Mouse (Mus musculus) heart, embryonic 11.5 days (tissue): ENCODE data around the gene Tas1r2. TPM values are rescaled to one million over a fixed set of nuclear protein-coding genes. Genes with fewer than 3 reads are reported as not detected.

ENCODE experiments used
- ATAC-seq: fragments of 200-750 bp; cut with Nextera tagmentation; replicated peaks from 2 replicates; pipeline ENCODE4 v1.8.0; 2017; ENCODE audit warnings: moderate library complexity; ENCODE audit not compliant: insufficient number of reproducible peaks, low FRiP score, low TSS enrichment
- H3K27ac ChIP-seq: fragments of 300-500 bp; sonication (generic); 2 replicates; pipeline ENCODE4 v1.5.1; 2014; ENCODE audit warnings: mild to moderate bottlenecking, low read depth, low read length
- H3K27me3 ChIP-seq: fragments of 300-500 bp; sonication (generic); 2 replicates; pipeline ENCODE4 v1.6.1; 2014; ENCODE audit warnings: mild to moderate bottlenecking, low read length, mixed read lengths; ENCODE audit not compliant: control insufficient read depth, insufficient read depth
- H3K36me3 ChIP-seq: fragments of 300-500 bp; sonication (generic); 2 replicates; pipeline ENCODE4 v1.6.1; 2014; ENCODE audit warnings: mild to moderate bottlenecking, low read length, moderate library complexity, mixed read lengths; ENCODE audit not compliant: control insufficient read depth, insufficient read depth
- H3K4me1 ChIP-seq: fragments of 300-500 bp; sonication (generic); 2 replicates; pipeline ENCODE4 v1.6.1; 2014; ENCODE audit warnings: low read length; ENCODE audit not compliant: control insufficient read depth, insufficient read depth
- H3K4me2 ChIP-seq: fragments of 300-500 bp; sonication (generic); 2 replicates; pipeline ENCODE4 v1.6.1; 2014; ENCODE audit warnings: mild to moderate bottlenecking, moderate library complexity
- H3K4me3 ChIP-seq: fragments of 300-500 bp; sonication (generic); 2 replicates; pipeline ENCODE4 v1.5.1; 2014; ENCODE audit warnings: low read depth, low read length
- H3K9ac ChIP-seq: fragments of 300-500 bp; sonication (generic); 2 replicates; pipeline ENCODE4 v1.6.1; 2014; ENCODE audit warnings: mild to moderate bottlenecking, low read depth, low read length, moderate library complexity
- H3K9me3 ChIP-seq: fragments of 300-500 bp; sonication (generic); replicated peaks from 2 replicates; pipeline ENCODE4 v1.6.1; 2016; ENCODE audit warnings: low read length; ENCODE audit not compliant: control insufficient read depth
- WGBS: fragments of 180-500 bp; shearing (Covaris S2); extraction: QIAGEN DNeasy Blood & Tissue Kit; methylation state at CpG from one replicate; pipeline ENCODE4 v1.1.7; 2014; ENCODE audit not compliant: insufficient replicate concordance; 5-methylcytosine and 5-hydroxymethylcytosine counted together
- polyA plus RNA-seq: library from polyadenylated mRNA; unstranded; fragments of >200 nt; fragmentation: Nextera tagmentation; extraction: Ambion mirVana; gene quantifications from 2 replicates; pipeline ENCODE4 v1.2.1, GENCODE M21; 2014

Gene Tas1r2
- polyA plus RNA-seq, 1 experiment from 2014 or later, result not detected

- 0 out of 2 replicates have a peak, but pooled peaks have one; percentile 19 for ATAC-seq
- peak overlapping the region; percentile 49; the same call in 1 of the 2 replicates for H3K9ac ChIP-seq
- 1% methylated on average over 30 of the region's 30 CpGs for WGBS
- H3K4me1 ChIP-seq, result peaks cover 11% of the 10 kb centered on the region
- peak overlapping the region; percentile 69 for H3K4me2 ChIP-seq
- H3K27me3 ChIP-seq, result peaks cover 41% of the 10 kb centered on the region
- H3K9me3 ChIP-seq, result no peaks in the 10 kb centered on the region
- H3K4me3 ChIP-seq, result peak overlapping the region; percentile 35
- no peak overlapping the region for H3K27ac ChIP-seq
- no peaks in the 10 kb centered on the region for H3K36me3 ChIP-seq
These were observed 11.4 kb upstream of the Tas1r2 start for GRCm38 (mm10) chr4:139641829-139642425.

GRCm38 (mm10) chr4:139643972-139644371, 9.4 kb upstream of the Tas1r2 start:
- Histone ChIP-seq H3K4me2 (no peak overlapping the region), H3K4me3 (no peak overlapping the region), H3K27me3 (peaks cover 36% of the 10 kb centered on the region), H3K27ac (no peak overlapping the region), H3K9ac (no peak overlapping the region), H3K4me1 (peaks cover 11% of the 10 kb centered on the region), H3K36me3 (peaks cover 7% of the 10 kb centered on the region; the same call in 1 of the 2 replicates), H3K9me3 (no peaks in the 10 kb centered on the region)
- WGBS, result 17% methylated on average over 9 of the region's 9 CpGs
- no peak for ATAC-seq

GRCm38 (mm10) chr4:139646916-139647315, 6.4 kb upstream of the Tas1r2 start:
- H3K4me1 ChIP-seq, result peaks cover 5% of the 10 kb centered on the region
- H3K27me3 ChIP-seq, result peaks cover 20% of the 10 kb centered on the region
- no peak overlapping the region for H3K27ac ChIP-seq
- H3K4me3 ChIP-seq, result no peak overlapping the region
- ATAC-seq, result no peak
- WGBS, result 72% methylated on average over 7 of the region's 7 CpGs
- H3K9me3 ChIP-seq, result no peaks in the 10 kb centered on the region
- no peak overlapping the region for H3K4me2 ChIP-seq
- peaks cover 7% of the 10 kb centered on the region; the same call in 1 of the 2 replicates for H3K36me3 ChIP-seq
- no peak overlapping the region for H3K9ac ChIP-seq

GRCm38 (mm10) chr4:139650086-139650743, 3.1 kb upstream of the Tas1r2 start:
- H3K4me1 ChIP-seq, result no peaks in the 10 kb centered on the region
- peaks cover 7% of the 10 kb centered on the region; the same call in 1 of the 2 replicates for H3K36me3 ChIP-seq
- no peak overlapping the region for H3K4me3 ChIP-seq
- ATAC-seq, result no peak
- WGBS, result 79% methylated on average over 15 of the region's 15 CpGs
- no peak overlapping the region for H3K4me2 ChIP-seq
- H3K9me3 ChIP-seq, result no peaks in the 10 kb centered on the region
- H3K9ac ChIP-seq, result no peak overlapping the region
- H3K27ac ChIP-seq, result no peak overlapping the region
- H3K27me3 ChIP-seq, result no peaks in the 10 kb centered on the region

- no peak for ATAC-seq
- peaks cover 7% of the 10 kb centered on the region; the same call in 1 of the 2 replicates for H3K36me3 ChIP-seq
- H3K9me3 ChIP-seq, result no peaks in the 10 kb centered on the region
- no peaks in the 10 kb centered on the region for H3K4me1 ChIP-seq
- WGBS, result 74% methylated on average over 11 of the region's 11 CpGs
- H3K4me3 ChIP-seq, result no peak overlapping the region
- no peak overlapping the region for H3K4me2 ChIP-seq
- no peak overlapping the region for H3K9ac ChIP-seq
- no peak overlapping the region for H3K27ac ChIP-seq
- no peaks in the 10 kb centered on the region for H3K27me3 ChIP-seq
These were observed 2.4 kb upstream of the Tas1r2 start for GRCm38 (mm10) chr4:139650907-139651306.

GRCm38 (mm10) chr4:139661897-139662296, 8.6 kb downstream of the Tas1r2 start:
- 84% methylated on average over 14 of the region's 14 CpGs for WGBS
- ATAC-seq, result no peak
- H3K4me1 ChIP-seq, result no peaks in the 10 kb centered on the region

GRCm38 (mm10) chr4:139667632-139668031, 14.3 kb downstream of the Tas1r2 start:
- ATAC-seq, result no peak
- H3K4me2 ChIP-seq, result no peak overlapping the region
- no peaks in the 10 kb centered on the region for H3K9me3 ChIP-seq
- no peaks in the 10 kb centered on the region for H3K4me1 ChIP-seq
- H3K27ac ChIP-seq, result no peak overlapping the region
- no peak overlapping the region for H3K9ac ChIP-seq
- H3K36me3 ChIP-seq, result no peaks in the 10 kb centered on the region
- WGBS, result 71% methylated on average over 6 of the region's 6 CpGs
- no peak overlapping the region for H3K4me3 ChIP-seq
- peaks cover 3% of the 10 kb centered on the region; the same call in 1 of the 2 replicates for H3K27me3 ChIP-seq

More at GRCm38 (mm10) chr4:139661897-139662296, 8.6 kb downstream of the Tas1r2 start:
- no peak overlapping the region for H3K9ac ChIP-seq
- H3K4me3 ChIP-seq, result no peak overlapping the region
- H3K27ac ChIP-seq, result no peak overlapping the region
- H3K27me3 ChIP-seq, result peaks cover 3% of the 10 kb centered on the region; the same call in 1 of the 2 replicates
- no peaks in the 10 kb centered on the region for H3K36me3 ChIP-seq
- peaks cover 2% of the 10 kb centered on the region; the same call in 1 of the 2 replicates for H3K9me3 ChIP-seq
- no peak overlapping the region for H3K4me2 ChIP-seq

GRCm38 (mm10) chr4:139669847-139670246, 16.5 kb downstream of the Tas1r2 start:
- Histone ChIP-seq H3K4me2 (no peak overlapping the region), H3K9me3 (no peaks in the 10 kb centered on the region), H3K9ac (no peak overlapping the region), H3K27ac (no peak overlapping the region), H3K4me1 (no peaks in the 10 kb centered on the region), H3K4me3 (no peak overlapping the region), H3K27me3 (peaks cover 1% of the 10 kb centered on the region; the same call in 1 of the 2 replicates), H3K36me3 (no peaks in the 10 kb centered on the region)
- WGBS, result 13% methylated on average over 6 of the region's 6 CpGs
- no peak for ATAC-seq
